Mouse (Mus musculus): Measurements from ENCODE around the gene Krtap5-4. TPM values are rescaled to one million over a fixed set of nuclear protein-coding genes. Genes with fewer than 3 reads are reported as not detected.

Krtap5-4 gene
- total RNA-seq, 2 experiments from 2014 or later: not detected

Other genes starting within 250 kb of the Krtap5-4 start
- gene Mob2, start 242.5 kb upstream of the Krtap5-4 start, total RNA-seq (2021): 10 to 100 TPM; 21.1 to 21.2 TPM
- 100 to 1,000 TPM; 142 to 154 TPM for gene Dusp8, start 207.7 kb upstream of the Krtap5-4 start, total RNA-seq (2021)
- not detected for gene Gm45618, start 182.8 kb upstream of the Krtap5-4 start, total RNA-seq (2021)
- not detected for gene Gm39115, start 167.5 kb upstream of the Krtap5-4 start, total RNA-seq (2021)
- gene Gm45337, start 158.9 kb upstream of the Krtap5-4 start, total RNA-seq (2021): not detected
- gene Gm29735, start 146.4 kb upstream of the Krtap5-4 start, total RNA-seq (2021): not detected
- not detected for gene Gm4553, start 137.8 kb upstream of the Krtap5-4 start, total RNA-seq (2021)
- not detected for gene Krtap5-2, start 127.5 kb upstream of the Krtap5-4 start, total RNA-seq (2021)
- not detected for gene Gm10153, start 113.2 kb upstream of the Krtap5-4 start, total RNA-seq (2021)
- not detected for gene Krtap5-3, start 102.2 kb upstream of the Krtap5-4 start, total RNA-seq (2021)
- not detected for gene Gm7579, start 91.7 kb upstream of the Krtap5-4 start, total RNA-seq (2021)
- gene Krtap5-5, start 73.6 kb upstream of the Krtap5-4 start, total RNA-seq (2021): not detected
- not detected for gene Gm40460, start 62.5 kb upstream of the Krtap5-4 start, total RNA-seq (2021)
- not detected for gene Gm2431, start 45.2 kb upstream of the Krtap5-4 start, total RNA-seq (2021)
- gene Gm4559, start 29.2 kb upstream of the Krtap5-4 start, total RNA-seq (2021): not detected
- gene Krtap5-1, start 6.4 kb upstream of the Krtap5-4 start, total RNA-seq (2021): not detected
- gene Ifitm10, start 70.2 kb downstream of the Krtap5-4 start, total RNA-seq (2021): 1 to 10 TPM; 6.3 to 9.4 TPM
- gene Gm49369, start 79.1 kb downstream of the Krtap5-4 start, total RNA-seq (2021): 1 to 10 TPM in 1 of 2 experiments, not detected in 1; 5.0 TPM
- 100 to 1,000 TPM; 133 to 157 TPM for gene Ctsd, start 84.5 kb downstream of the Krtap5-4 start, total RNA-seq (2021)
- gene Syt8, start 131.3 kb downstream of the Krtap5-4 start, total RNA-seq (2021): not detected
- not detected for gene Tnni2, start 138.3 kb downstream of the Krtap5-4 start, total RNA-seq (2021)
- gene Lsp1, start 157.3 kb downstream of the Krtap5-4 start, total RNA-seq (2021): 1 to 10 TPM; 5.5 to 5.7 TPM
- gene Tnnt3, start 195.3 kb downstream of the Krtap5-4 start, total RNA-seq (2021): 1 to 10 TPM in 1 of 2 experiments, not detected in 1; 1.3 TPM
- gene Mrpl23, start 229.1 kb downstream of the Krtap5-4 start, total RNA-seq (2021): 10 to 100 TPM in 1 of 2 experiments, 1 to 10 TPM in 1; 9.4 to 11.5 TPM

All from left cerebral cortex, postnatal 4 days (tissue).